Mouse (Mus musculus): ENCODE results near the gene Emsy. TPM values are rescaled to one million over a fixed set of nuclear protein-coding genes. Genes with fewer than 3 reads are reported as not detected.

Gene Emsy
- polyA plus RNA-seq, 1 experiment from 2014 or later = 64.3 TPM

DNA sequence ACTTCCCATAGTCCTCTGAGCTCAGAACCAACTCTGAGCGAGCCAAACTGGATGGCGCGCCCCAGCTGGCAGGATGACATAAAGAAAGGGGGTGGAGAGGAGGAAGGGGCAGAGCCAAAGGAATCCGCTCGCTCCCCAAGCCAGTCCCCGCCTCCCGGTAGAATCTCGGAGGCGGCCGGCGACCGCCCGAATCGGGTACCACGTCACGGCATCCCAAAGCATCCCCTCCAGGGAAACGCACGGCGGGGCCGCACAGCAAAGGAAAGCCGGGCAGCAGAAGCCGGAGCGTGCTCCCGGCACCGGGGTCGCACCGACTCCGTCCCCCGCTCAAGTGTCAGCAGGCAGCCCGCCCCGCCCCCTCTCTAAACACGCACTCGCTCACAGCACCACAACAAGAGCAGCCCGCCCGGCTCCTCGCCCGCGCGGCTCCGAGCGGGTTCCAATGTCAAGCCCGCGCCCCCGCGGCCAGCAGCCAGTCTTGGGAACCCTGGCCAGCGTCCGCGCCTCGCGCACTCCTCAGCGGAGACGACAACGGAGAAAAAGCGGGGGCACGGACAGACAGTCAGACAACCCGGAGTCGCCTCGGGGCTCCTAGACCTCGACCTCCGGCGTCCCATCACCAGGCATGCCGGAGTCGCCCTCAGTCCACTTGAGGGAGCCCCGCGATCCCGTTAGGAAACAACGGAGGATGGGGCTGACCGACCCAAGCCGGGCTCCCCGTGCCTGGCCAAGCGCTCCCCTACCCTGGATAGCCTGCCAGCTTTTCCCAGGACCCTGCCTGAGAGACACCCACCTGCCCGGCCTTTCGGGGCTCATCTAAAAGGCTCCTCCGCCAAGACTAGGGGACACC, 677 bp downstream of the Emsy start:
- peak overlapping the region; percentile 87 for H3K4me3 ChIP-seq (ENCODE audit: low read depth, low read length)
- H3K4me1 ChIP-seq (ENCODE audit: control insufficient read depth, insufficient read depth, low read length) = peaks cover 5% of the 10 kb centered on the region; the same call in 1 of the 2 replicates
- WGBS = under 1% methylated on average over 73 of the region's 74 CpGs
- H3K27ac ChIP-seq (replicated peaks; ENCODE audit: low read depth, low read length) = peak overlapping the region; percentile 76
- peak overlapping the region; percentile 56 for H3K4me2 ChIP-seq (ENCODE audit: low read depth, severe bottlenecking)
- no peaks in the 10 kb centered on the region for H3K36me3 ChIP-seq (ENCODE audit: control insufficient read depth, insufficient read depth, low read length)
- peak; percentile 53 for ATAC-seq (ENCODE audit: insufficient number of reproducible peaks, low FRiP score, low TSS enrichment, low read depth)
- peak overlapping the region; percentile 86 for H3K9ac ChIP-seq (ENCODE audit: low read length)
- DNase-seq (ENCODE audit: low spot score) = peak; percentile 80
- H3K27me3 ChIP-seq (ENCODE audit: control insufficient read depth, insufficient read depth, low read length) = no peaks in the 10 kb centered on the region
- H3K9me3 ChIP-seq (ENCODE audit: control insufficient read depth, low read length) = no peaks in the 10 kb centered on the region

GRCm38 (mm10) chr7:98651651-98652050, 4.9 kb downstream of the Emsy start:
- DNase-seq (ENCODE audit: low spot score) (no peak), ATAC-seq (ENCODE audit: insufficient number of reproducible peaks, low FRiP score, low TSS enrichment, low read depth) (no peak)
- no peaks in the 10 kb centered on the region for H3K9me3 ChIP-seq (ENCODE audit: control insufficient read depth, low read length)
- no peaks in the 10 kb centered on the region for H3K27me3 ChIP-seq (ENCODE audit: control insufficient read depth, insufficient read depth, low read length)
- no peak overlapping the region for H3K4me3 ChIP-seq (ENCODE audit: low read depth, low read length)
- no peak overlapping the region for H3K4me2 ChIP-seq (ENCODE audit: low read depth, severe bottlenecking)
- WGBS = 76% methylated on average over 2 of the region's 2 CpGs
- no peak overlapping the region for H3K9ac ChIP-seq (ENCODE audit: low read length)
- H3K27ac ChIP-seq (replicated peaks; ENCODE audit: low read depth, low read length) = no peak overlapping the region
- H3K36me3 ChIP-seq (ENCODE audit: control insufficient read depth, insufficient read depth, low read length) = no peaks in the 10 kb centered on the region
- H3K4me1 ChIP-seq (ENCODE audit: control insufficient read depth, insufficient read depth, low read length) = peaks cover 5% of the 10 kb centered on the region; the same call in 1 of the 2 replicates

DNA sequence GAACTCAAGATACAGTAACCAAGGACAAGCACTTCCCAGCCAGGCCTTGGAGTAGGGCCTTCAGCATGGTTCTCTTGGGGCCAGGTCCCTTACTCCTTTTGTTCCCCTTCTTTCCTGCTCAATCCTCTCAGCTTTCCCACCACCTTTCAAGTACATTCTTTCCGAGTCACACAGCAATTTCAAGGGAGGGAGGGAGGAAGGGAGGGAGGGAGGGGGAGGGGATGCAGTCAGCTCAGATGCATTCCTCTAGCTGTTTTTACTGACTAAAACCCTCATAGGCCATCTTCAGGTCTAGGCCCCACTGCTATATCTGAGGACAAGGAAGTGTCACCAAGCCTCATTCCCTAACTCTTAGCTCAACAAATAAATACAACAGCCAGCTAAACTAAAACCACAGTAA, 12.3 kb downstream of the Emsy start:
- Histone ChIP-seq H3K4me1 (ENCODE audit: control insufficient read depth, insufficient read depth, low read length) (no peaks in the 10 kb centered on the region), H3K27ac (replicated peaks; ENCODE audit: low read depth, low read length) (no peak overlapping the region), H3K9ac (ENCODE audit: low read length) (no peak overlapping the region), H3K9me3 (ENCODE audit: control insufficient read depth, low read length) (no peaks in the 10 kb centered on the region), H3K27me3 (ENCODE audit: control insufficient read depth, insufficient read depth, low read length) (no peaks in the 10 kb centered on the region), H3K36me3 (ENCODE audit: control insufficient read depth, insufficient read depth, low read length) (peaks cover 2% of the 10 kb centered on the region; the same call in 1 of the 2 replicates), H3K4me3 (ENCODE audit: low read depth, low read length) (no peak overlapping the region), H3K4me2 (ENCODE audit: low read depth, severe bottlenecking) (no peak overlapping the region)
- ATAC-seq (ENCODE audit: insufficient number of reproducible peaks, low FRiP score, low TSS enrichment, low read depth) = no peak
- WGBS = 10% methylated on average over 1 of the region's 1 CpGs
- DNase-seq (ENCODE audit: low spot score) = no peak

DNA sequence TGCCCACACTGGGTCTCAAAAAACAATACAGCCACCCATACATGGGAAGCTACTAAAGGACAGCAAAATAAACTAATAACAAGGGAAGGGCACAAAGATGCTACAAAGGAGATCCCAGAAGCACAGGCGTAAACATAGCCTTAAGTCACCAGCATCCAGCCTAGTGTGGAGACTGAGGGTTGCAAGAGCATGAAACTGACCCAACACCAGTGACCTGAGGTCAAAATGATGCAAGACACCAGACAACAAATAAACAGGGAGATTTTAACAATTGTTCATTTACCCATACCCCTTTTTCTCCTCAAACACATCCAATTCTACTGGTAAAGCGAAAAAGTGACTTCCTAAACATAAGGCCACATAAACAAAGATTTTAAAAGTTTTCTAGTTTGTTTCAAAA, 20.0 kb downstream of the Emsy start:
- WGBS = 93% methylated on average over 2 of the region's 2 CpGs
- Histone ChIP-seq H3K27me3 (ENCODE audit: control insufficient read depth, insufficient read depth, low read length) (no peaks in the 10 kb centered on the region), H3K27ac (replicated peaks; ENCODE audit: low read depth, low read length) (no peak overlapping the region), H3K9me3 (ENCODE audit: control insufficient read depth, low read length) (no peaks in the 10 kb centered on the region), H3K9ac (ENCODE audit: low read length) (no peak overlapping the region), H3K4me1 (ENCODE audit: control insufficient read depth, insufficient read depth, low read length) (no peaks in the 10 kb centered on the region), H3K4me2 (ENCODE audit: low read depth, severe bottlenecking) (no peak overlapping the region), H3K36me3 (ENCODE audit: control insufficient read depth, insufficient read depth, low read length) (peaks cover 3% of the 10 kb centered on the region; the same call in 1 of the 2 replicates), H3K4me3 (ENCODE audit: low read depth, low read length) (no peak overlapping the region)
- DNase-seq (ENCODE audit: low spot score) (no peak), ATAC-seq (ENCODE audit: insufficient number of reproducible peaks, low FRiP score, low TSS enrichment, low read depth) (no peak)

DNA sequence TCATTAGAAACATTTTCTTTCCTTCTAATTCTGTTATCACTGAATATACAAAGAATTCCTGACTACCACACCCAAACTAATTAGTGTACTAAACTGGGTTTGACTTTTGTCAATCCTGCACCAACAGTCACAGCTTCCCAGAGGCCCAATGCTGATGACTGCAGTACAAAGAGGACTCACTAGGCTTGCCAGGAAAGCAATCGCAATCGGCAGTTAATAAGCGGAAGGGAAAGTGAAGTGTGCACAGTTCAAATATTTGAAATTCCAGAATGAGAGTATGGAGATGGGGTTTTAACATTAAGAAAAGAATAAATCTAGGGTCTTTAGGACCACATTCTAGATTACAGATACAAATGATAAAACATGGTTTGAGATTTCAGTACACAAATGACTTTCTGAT, 23.6 kb downstream of the Emsy start:
- 84% methylated on average over 3 of the region's 3 CpGs for WGBS

GRCm38 (mm10) chr7:98629947-98630346, 26.6 kb downstream of the Emsy start:
- no peaks in the 10 kb centered on the region for H3K27me3 ChIP-seq (ENCODE audit: control insufficient read depth, insufficient read depth, low read length)
- no peaks in the 10 kb centered on the region for H3K4me1 ChIP-seq (ENCODE audit: control insufficient read depth, insufficient read depth, low read length)
- DNase-seq (ENCODE audit: low spot score) (no peak), ATAC-seq (ENCODE audit: insufficient number of reproducible peaks, low FRiP score, low TSS enrichment, low read depth) (no peak)
- H3K27ac ChIP-seq (replicated peaks; ENCODE audit: low read depth, low read length) = no peak overlapping the region
- no peak overlapping the region for H3K9ac ChIP-seq (ENCODE audit: low read length)
- H3K4me2 ChIP-seq (ENCODE audit: low read depth, severe bottlenecking) = no peak overlapping the region
- no peak overlapping the region for H3K4me3 ChIP-seq (ENCODE audit: low read depth, low read length)
- no peaks in the 10 kb centered on the region for H3K9me3 ChIP-seq (ENCODE audit: control insufficient read depth, low read length)
- WGBS = 92% methylated on average over 7 of the region's 7 CpGs
- peaks cover 3% of the 10 kb centered on the region for H3K36me3 ChIP-seq (ENCODE audit: control insufficient read depth, insufficient read depth, low read length)

More for the DNA sequence above, 23.6 kb downstream of the Emsy start:
- no peak overlapping the region for H3K27ac ChIP-seq (replicated peaks; ENCODE audit: low read depth, low read length)
- no peaks in the 10 kb centered on the region for H3K27me3 ChIP-seq (ENCODE audit: control insufficient read depth, insufficient read depth, low read length)
- H3K9ac ChIP-seq (ENCODE audit: low read length) = no peak overlapping the region
- no peaks in the 10 kb centered on the region for H3K9me3 ChIP-seq (ENCODE audit: control insufficient read depth, low read length)
- H3K4me2 ChIP-seq (ENCODE audit: low read depth, severe bottlenecking) = no peak overlapping the region
- no peak overlapping the region for H3K4me3 ChIP-seq (ENCODE audit: low read depth, low read length)
- ATAC-seq (ENCODE audit: insufficient number of reproducible peaks, low FRiP score, low TSS enrichment, low read depth) = no peak
- H3K4me1 ChIP-seq (ENCODE audit: control insufficient read depth, insufficient read depth, low read length) = no peaks in the 10 kb centered on the region
- no peak for DNase-seq (ENCODE audit: low spot score)
- peaks cover 3% of the 10 kb centered on the region; the same call in 1 of the 2 replicates for H3K36me3 ChIP-seq (ENCODE audit: control insufficient read depth, insufficient read depth, low read length)

DNA sequence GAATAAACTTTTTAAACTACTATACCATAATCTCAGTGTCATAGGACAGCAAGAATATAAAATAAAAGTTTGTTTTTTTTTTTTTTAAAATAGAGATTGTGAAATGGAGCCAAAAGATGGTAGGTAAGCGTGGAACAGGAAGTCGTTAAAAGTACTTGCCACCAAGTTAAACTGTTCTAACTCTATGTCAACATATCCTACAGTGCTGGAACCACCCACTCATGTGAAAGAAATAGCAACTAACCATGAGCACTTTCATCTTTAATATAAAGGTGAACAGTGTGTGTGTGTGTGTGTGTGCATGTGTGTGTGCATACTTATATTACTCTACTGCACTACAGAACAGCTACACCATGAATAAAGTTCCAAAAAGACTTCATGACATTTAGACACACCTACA, 38.8 kb downstream of the Emsy start:
- no peak overlapping the region for H3K9ac ChIP-seq (ENCODE audit: low read length)
- no peaks in the 10 kb centered on the region for H3K9me3 ChIP-seq (ENCODE audit: control insufficient read depth, low read length)
- no peak overlapping the region for H3K27ac ChIP-seq (replicated peaks; ENCODE audit: low read depth, low read length)
- no peaks in the 10 kb centered on the region for H3K27me3 ChIP-seq (ENCODE audit: control insufficient read depth, insufficient read depth, low read length)
- ATAC-seq (ENCODE audit: insufficient number of reproducible peaks, low FRiP score, low TSS enrichment, low read depth) = no peak
- H3K4me3 ChIP-seq (ENCODE audit: low read depth, low read length) = no peak overlapping the region
- DNase-seq (ENCODE audit: low spot score) = no peak
- WGBS = 85% methylated on average over 2 of the region's 2 CpGs
- no peaks in the 10 kb centered on the region for H3K4me1 ChIP-seq (ENCODE audit: control insufficient read depth, insufficient read depth, low read length)
- no peak overlapping the region for H3K4me2 ChIP-seq (ENCODE audit: low read depth, severe bottlenecking)
- H3K36me3 ChIP-seq (ENCODE audit: control insufficient read depth, insufficient read depth, low read length) = peaks cover 7% of the 10 kb centered on the region; the same call in 1 of the 2 replicates

- Histone ChIP-seq H3K4me1 (ENCODE audit: control insufficient read depth, insufficient read depth, low read length) (no peaks in the 10 kb centered on the region), H3K36me3 (ENCODE audit: control insufficient read depth, insufficient read depth, low read length) (peaks cover 3% of the 10 kb centered on the region; the same call in 1 of the 2 replicates), H3K27ac (replicated peaks; ENCODE audit: low read depth, low read length) (no peak overlapping the region), H3K27me3 (ENCODE audit: control insufficient read depth, insufficient read depth, low read length) (no peaks in the 10 kb centered on the region), H3K9me3 (ENCODE audit: control insufficient read depth, low read length) (no peaks in the 10 kb centered on the region), H3K9ac (ENCODE audit: low read length) (no peak overlapping the region), H3K4me2 (ENCODE audit: low read depth, severe bottlenecking) (no peak overlapping the region), H3K4me3 (ENCODE audit: low read depth, low read length) (no peak overlapping the region)
- DNase-seq (ENCODE audit: low spot score) = no peak
- no peak for ATAC-seq (ENCODE audit: insufficient number of reproducible peaks, low FRiP score, low TSS enrichment, low read depth)
- 100% methylated on average over 1 of the region's 1 CpGs for WGBS
Observed at GRCm38 (mm10) chr7:98612936-98613335, 43.6 kb downstream of the Emsy start.
